Mouse (Mus musculus): ENCODE measurements around the gene Gm21860. TPM values are rescaled to one million over a fixed set of nuclear protein-coding genes. Genes with fewer than 3 reads are reported as not detected.
A peak's percentile ranks its signal among the peaks of the same experiment; 100 is the strongest.
"Not testable (repeated sequence)": the region's sequence is repeated elsewhere in the genome, so short reads cannot be mapped to it uniquely, and the experiment has no call there.

Gene Gm21860
- polyA plus RNA-seq, 1 experiment from 2014 or later = not detected

GRCm38 (mm10) chrY:90728905-90729256, 25.7 kb downstream of the Gm21860 start:
- H3K9ac ChIP-seq; H3K27me3 ChIP-seq; H3K27ac ChIP-seq (replicated peaks); H3K4me3 ChIP-seq; H3K36me3 ChIP-seq; H3K9me3 ChIP-seq; H3K4me1 ChIP-seq (replicated peaks); H3K4me2 ChIP-seq: not testable (repeated sequence)
- ATAC-seq (ENCODE audit: low read depth) = peak; percentile 60; the same call in 1 of the 2 replicates
- WGBS = 81% methylated on average over 16 of the region's 17 CpGs

GRCm38 (mm10) chrY:90728251-90728904, 26.2 kb downstream of the Gm21860 start:
- not testable (repeated sequence) for H3K9ac ChIP-seq; H3K27ac ChIP-seq (replicated peaks); H3K9me3 ChIP-seq; H3K36me3 ChIP-seq; ATAC-seq (ENCODE audit: low read depth); H3K4me2 ChIP-seq; H3K4me1 ChIP-seq (replicated peaks); H3K27me3 ChIP-seq; H3K4me3 ChIP-seq
- WGBS = 81% methylated on average over 13 of the region's 13 CpGs

GRCm38 (mm10) chrY:90727121-90727908, 27.3 kb downstream of the Gm21860 start:
- H3K4me1 ChIP-seq (replicated peaks); ATAC-seq (ENCODE audit: low read depth); H3K27ac ChIP-seq (replicated peaks); H3K4me3 ChIP-seq; H3K9ac ChIP-seq; H3K4me2 ChIP-seq; H3K36me3 ChIP-seq; H3K9me3 ChIP-seq; H3K27me3 ChIP-seq: not testable (repeated sequence)
- WGBS = 79% methylated on average over 13 of the region's 13 CpGs

GRCm38 (mm10) chrY:90725701-90726451, 28.7 kb downstream of the Gm21860 start:
- H3K27me3 ChIP-seq; H3K4me2 ChIP-seq; H3K4me1 ChIP-seq (replicated peaks); ATAC-seq (ENCODE audit: low read depth); H3K27ac ChIP-seq (replicated peaks); H3K9me3 ChIP-seq; H3K4me3 ChIP-seq; H3K9ac ChIP-seq; H3K36me3 ChIP-seq: not testable (repeated sequence)
- WGBS = 80% methylated on average over 23 of the region's 23 CpGs

GRCm38 (mm10) chrY:90725166-90725565, 29.5 kb downstream of the Gm21860 start:
- H3K9me3 ChIP-seq; H3K27ac ChIP-seq (replicated peaks): not testable (repeated sequence)

GRCm38 (mm10) chrY:90724014-90724709, 30.5 kb downstream of the Gm21860 start:
- H3K4me2 ChIP-seq; H3K9ac ChIP-seq; H3K27ac ChIP-seq (replicated peaks); H3K36me3 ChIP-seq; H3K4me3 ChIP-seq; H3K27me3 ChIP-seq; H3K9me3 ChIP-seq; H3K4me1 ChIP-seq (replicated peaks): not testable (repeated sequence)
- peak; percentile 85 for ATAC-seq (ENCODE audit: low read depth)
- 61% methylated on average over 8 of the region's 8 CpGs for WGBS

More at GRCm38 (mm10) chrY:90725166-90725565, 29.5 kb downstream of the Gm21860 start:
- not testable (repeated sequence) for H3K4me2 ChIP-seq; H3K4me3 ChIP-seq; H3K9ac ChIP-seq; H3K27me3 ChIP-seq; ATAC-seq (ENCODE audit: low read depth); H3K36me3 ChIP-seq; H3K4me1 ChIP-seq (replicated peaks)
- WGBS = 87% methylated on average over 10 of the region's 10 CpGs

GRCm38 (mm10) chrY:90723336-90723987, 31.2 kb downstream of the Gm21860 start:
- WGBS = 70% methylated on average over 9 of the region's 9 CpGs
- peak; percentile 79 for ATAC-seq (ENCODE audit: low read depth)
- H3K27me3 ChIP-seq; H3K4me3 ChIP-seq; H3K27ac ChIP-seq (replicated peaks); H3K4me1 ChIP-seq (replicated peaks); H3K36me3 ChIP-seq; H3K9ac ChIP-seq; H3K4me2 ChIP-seq; H3K9me3 ChIP-seq: not testable (repeated sequence)

GRCm38 (mm10) chrY:90720505-90720904, 34.1 kb downstream of the Gm21860 start:
- H3K27ac ChIP-seq (replicated peaks); H3K4me2 ChIP-seq; H3K36me3 ChIP-seq; H3K4me1 ChIP-seq (replicated peaks); ATAC-seq (ENCODE audit: low read depth); H3K27me3 ChIP-seq; H3K4me3 ChIP-seq; H3K9ac ChIP-seq; H3K9me3 ChIP-seq: not testable (repeated sequence)
- WGBS = 50% methylated on average over 5 of the region's 5 CpGs

GRCm38 (mm10) chrY:90719403-90720232, 35.0 kb downstream of the Gm21860 start:
- H3K27ac ChIP-seq (replicated peaks); H3K9me3 ChIP-seq; H3K4me1 ChIP-seq (replicated peaks); H3K4me2 ChIP-seq; ATAC-seq (ENCODE audit: low read depth); H3K36me3 ChIP-seq; H3K27me3 ChIP-seq; H3K9ac ChIP-seq; H3K4me3 ChIP-seq: not testable (repeated sequence)
- WGBS = 86% methylated on average over 13 of the region's 13 CpGs

GRCm38 (mm10) chrY:90718583-90719402, 35.8 kb downstream of the Gm21860 start:
- H3K36me3 ChIP-seq; H3K9ac ChIP-seq; H3K27ac ChIP-seq (replicated peaks); H3K4me3 ChIP-seq; H3K27me3 ChIP-seq; H3K4me1 ChIP-seq (replicated peaks); H3K9me3 ChIP-seq; H3K4me2 ChIP-seq: not testable (repeated sequence)
- peak; percentile 82 for ATAC-seq (ENCODE audit: low read depth)
- WGBS = 77% methylated on average over 22 of the region's 22 CpGs

Measured in neural tube, embryonic 13.5 days (tissue).